Mouse (Mus musculus) kidney, adult 18-20 months (tissue): ENCODE results near the gene Smarce1.

ENCODE experiments used
- DNase-seq: peaks from one replicate; pipeline ENCODE4 v3.0.0; 2021

The Smarce1 gene

GRCm38 (mm10) chr11:99167576-99167975 is 63.2 kb downstream of the Smarce1 start:
- DNase-seq, result no peak

DNA sequence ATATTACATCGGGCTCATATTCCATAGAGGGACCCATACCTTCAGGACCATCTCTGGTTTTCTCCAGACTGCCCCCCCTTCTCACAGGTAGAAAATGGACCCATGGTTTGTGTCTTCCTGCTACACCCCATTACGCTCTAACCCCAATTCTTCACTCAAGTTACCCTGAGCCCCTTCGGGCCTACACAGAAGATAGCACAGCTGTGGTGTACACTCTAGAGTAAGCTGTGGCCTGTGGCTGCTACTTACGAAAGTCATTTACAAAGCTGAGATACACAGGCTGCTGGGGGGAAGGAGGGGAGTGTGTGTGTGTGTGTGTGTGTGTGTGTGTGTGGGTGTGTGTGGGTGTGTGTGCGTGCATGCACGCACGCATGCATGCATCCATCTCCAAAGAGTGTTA is 64.6 kb downstream of the Smarce1 start:
- no peak for DNase-seq

DNA sequence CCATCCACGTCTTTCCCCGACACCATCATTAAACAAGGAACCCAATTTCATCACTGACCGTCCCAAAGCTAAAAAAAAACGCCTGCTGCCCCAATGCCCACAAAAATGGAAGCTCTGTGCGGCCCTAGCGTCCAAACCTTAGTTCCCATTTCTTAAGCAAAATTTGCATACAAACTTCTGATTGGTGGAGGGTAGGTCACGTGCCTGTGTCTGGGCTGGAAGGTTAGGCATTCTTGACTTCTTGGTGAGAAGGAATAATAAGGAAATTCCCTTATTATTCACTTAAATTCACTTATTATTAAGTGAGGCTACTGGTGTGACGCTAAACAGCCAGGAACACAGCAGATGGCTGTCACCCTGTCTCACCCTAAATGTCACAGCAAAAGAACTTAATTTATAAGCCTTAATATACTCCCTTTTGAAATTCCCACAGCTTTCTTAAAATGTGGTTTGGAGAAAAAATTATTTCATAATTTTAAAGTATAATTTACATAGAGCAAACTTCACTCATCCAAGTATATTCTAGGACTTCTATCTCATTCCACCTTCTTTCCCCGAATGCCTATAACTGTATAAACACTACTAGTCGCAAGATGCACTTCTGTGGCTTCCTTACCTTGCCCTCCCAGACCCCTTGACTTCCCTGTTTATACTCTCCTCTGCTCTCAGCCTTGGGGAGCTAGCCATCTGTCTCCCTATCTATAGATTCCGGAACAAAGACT is 65.6 kb downstream of the Smarce1 start:
- no peak for DNase-seq

- no peak for DNase-seq
Measured at GRCm38 (mm10) chr11:99162972-99163686, 67.7 kb downstream of the Smarce1 start.

DNA sequence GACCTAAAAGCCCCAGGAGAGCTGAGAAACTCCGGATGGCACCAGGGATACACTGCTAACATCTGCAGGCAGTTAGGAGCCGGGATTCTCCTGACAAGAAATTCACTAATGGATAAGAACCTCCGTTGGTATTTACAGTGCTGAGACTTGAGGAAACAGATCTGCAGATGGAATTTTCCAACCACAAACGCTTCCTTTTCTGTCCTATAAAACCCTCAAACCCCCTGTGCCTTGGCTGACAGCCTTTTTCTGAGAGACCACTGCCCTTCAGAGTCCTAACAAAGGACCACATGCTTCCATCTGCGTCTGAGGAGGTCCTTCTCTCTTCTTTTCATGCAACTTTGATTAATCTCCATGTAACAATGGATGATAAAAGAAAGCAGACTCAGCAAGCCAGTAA is 69.2 kb downstream of the Smarce1 start:
- DNase-seq, result no peak

- no peak for DNase-seq
Measured at GRCm38 (mm10) chr11:99160228-99160627, 70.6 kb downstream of the Smarce1 start.
